Mouse (Mus musculus): ENCODE results near the gene Ttc1. TPM values are rescaled to one million over a fixed set of nuclear protein-coding genes. Genes with fewer than 3 reads are reported as not detected.
A peak's percentile ranks its signal among the peaks of the same experiment; 100 is the strongest.

Gene Ttc1
- total RNA-seq (2021), result 10 to 100 TPM; 46.4 to 51.3 TPM
- long read RNA-seq, experiment 1, transcript Ttc1-201 (8 exons, 1,438 nt), result major isoform, 64 of 68 reads
- long read RNA-seq, experiment 1, partial matches to known transcripts, result 3 of 68 reads
- long read RNA-seq, experiment 1, other reads (novel, unspliced or antisense), result 1 of 68 reads
- long read RNA-seq, experiment 2, transcript Ttc1-201 (8 exons, 1,438 nt), result major isoform, 57 of 63 reads
- long read RNA-seq, experiment 2, partial matches to known transcripts, result 2 of 63 reads
- long read RNA-seq, experiment 2, other reads (novel, unspliced or antisense), result 4 of 63 reads

GRCm38 (mm10) chr11:43747233-43748226 lies at the start of gene Ttc1:
Ttc1 (minus strand) TSS chr11:43748008.
- peak; percentile 90 to 96 for DNase-seq (ENCODE audit: low spot score in 2 of 2)

GRCm38 (mm10) chr11:43795992-43796391 lies 48.2 kb upstream of the Ttc1 start:
- DNase-seq (ENCODE audit: low spot score in 2 of 2), result no peak

- no peak for DNase-seq (ENCODE audit: low spot score in 2 of 2)
These were observed 42.6 kb upstream of the Ttc1 start for GRCm38 (mm10) chr11:43790446-43790845.

DNA sequence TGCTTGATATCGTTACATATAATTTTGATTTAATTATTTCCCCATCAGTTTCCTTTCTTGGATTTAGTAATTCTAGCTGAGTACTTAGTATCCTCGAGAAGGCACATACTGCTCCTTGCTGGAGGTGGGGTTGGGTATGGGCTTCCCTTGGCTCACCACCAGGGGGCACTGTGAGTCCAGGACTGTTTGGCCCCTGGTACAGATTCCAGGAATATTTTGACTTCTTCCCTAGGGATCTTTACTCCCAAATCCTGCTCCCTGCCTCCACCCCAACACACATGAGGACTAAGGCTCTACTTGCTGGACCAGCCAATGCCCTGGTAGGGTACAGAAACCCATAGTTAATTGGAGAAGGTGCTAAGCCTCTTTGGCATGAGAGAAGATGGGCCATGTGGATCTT lies 36.0 kb upstream of the Ttc1 start:
- peak; percentile 40 to 64 for DNase-seq (ENCODE audit: low spot score in 2 of 2)

- DNase-seq (ENCODE audit: low spot score in 2 of 2), result no peak
These were observed 35.3 kb upstream of the Ttc1 start for GRCm38 (mm10) chr11:43783106-43783505.

DNA sequence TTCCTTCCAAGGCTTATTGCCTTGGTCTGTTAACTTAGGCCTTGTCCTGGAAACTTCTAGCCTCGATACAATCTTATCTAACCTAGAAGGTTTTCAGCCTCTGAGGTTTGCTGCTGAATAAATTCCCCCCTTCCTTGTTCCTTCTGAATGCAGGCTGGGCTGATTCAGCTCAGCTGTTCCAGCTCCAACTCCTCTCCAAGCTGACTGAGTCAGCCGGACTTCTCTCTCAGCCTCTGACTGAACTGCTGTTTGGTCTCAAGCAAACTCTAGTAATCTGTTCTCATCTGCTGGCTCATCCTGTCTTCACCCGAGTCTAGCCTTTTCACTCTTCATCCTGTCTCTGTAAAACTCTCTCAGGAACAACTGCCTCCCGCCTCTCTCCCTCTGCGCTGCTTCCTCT lies 31.7 kb upstream of the Ttc1 start:
- no peak for DNase-seq (ENCODE audit: low spot score in 2 of 2)

GRCm38 (mm10) chr11:43776324-43776694 lies 28.5 kb upstream of the Ttc1 start:
- no peak for DNase-seq (ENCODE audit: low spot score in 2 of 2)

DNA sequence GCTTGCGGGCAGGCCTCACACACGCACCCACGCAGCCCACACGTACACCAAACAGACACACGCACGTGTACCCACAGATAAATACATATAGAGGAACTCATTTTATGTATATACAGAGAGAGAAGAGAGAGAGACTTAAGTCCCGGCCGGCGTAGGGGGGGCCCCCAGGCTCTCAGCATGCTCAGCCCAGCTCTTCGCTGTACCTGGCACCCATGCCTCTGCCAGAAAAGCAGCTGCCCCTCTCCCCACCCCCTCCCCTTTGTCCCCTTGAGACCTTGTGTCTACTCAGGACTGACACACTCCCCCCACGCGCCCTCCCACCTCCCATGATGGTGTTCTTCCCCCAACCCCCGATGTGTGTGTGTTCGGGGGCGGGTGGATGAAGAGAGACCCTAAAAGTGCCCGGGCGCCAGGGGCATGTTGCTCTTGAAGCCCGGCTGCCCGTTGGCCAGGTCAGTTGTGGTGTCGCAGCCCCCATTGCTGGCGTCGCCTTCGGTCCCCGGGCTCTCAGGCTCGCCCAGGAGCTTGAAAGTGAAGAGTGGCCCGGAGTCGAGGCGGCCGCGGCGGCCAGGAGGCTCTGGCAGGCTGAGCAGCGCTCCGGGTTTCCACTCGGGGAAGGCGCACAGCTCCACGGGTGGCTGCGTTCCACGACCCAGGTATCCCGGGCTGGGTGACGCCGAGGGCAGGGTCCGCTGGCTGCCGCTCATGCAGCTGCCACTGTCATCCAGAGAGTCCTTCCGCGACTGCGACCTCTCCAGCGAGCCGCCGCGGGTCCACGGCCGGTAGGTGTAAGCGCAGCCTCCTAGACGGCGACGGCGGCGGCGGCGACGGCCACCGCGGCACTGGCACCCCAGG lies 27.9 kb upstream of the Ttc1 start:
- DNase-seq (ENCODE audit: low spot score in 2 of 2), result peak; percentile 17

DNA sequence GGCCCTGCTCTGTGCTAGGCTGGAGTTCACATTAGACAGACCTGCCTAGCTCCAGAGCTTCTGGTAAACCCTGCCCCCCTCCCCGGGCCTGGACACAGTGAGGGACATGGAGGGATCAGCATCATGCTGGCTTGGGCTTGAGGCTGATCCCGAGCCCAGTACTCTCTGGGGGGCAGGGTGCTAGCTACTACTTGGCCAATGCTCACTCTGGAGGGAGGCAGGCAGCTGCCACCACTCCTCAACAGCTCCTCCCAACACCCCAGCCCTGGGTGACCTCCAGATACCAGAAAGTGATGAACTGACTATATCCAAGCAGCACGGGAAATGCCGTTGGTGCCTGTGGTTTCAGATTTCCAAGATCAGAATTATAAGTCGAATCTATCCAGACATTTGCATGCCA lies 25.9 kb upstream of the Ttc1 start:
- no peak for DNase-seq (ENCODE audit: low spot score in 2 of 2)

- no peak for DNase-seq (ENCODE audit: low spot score in 2 of 2)
These were observed 22.3 kb upstream of the Ttc1 start for GRCm38 (mm10) chr11:43770110-43770509.

GRCm38 (mm10) chr11:43767749-43768148 lies 19.9 kb upstream of the Ttc1 start:
- no peak for DNase-seq (ENCODE audit: low spot score in 2 of 2)

- peak; percentile 48 to 70 for DNase-seq (ENCODE audit: low spot score in 2 of 2)
These were observed 19.3 kb upstream of the Ttc1 start for GRCm38 (mm10) chr11:43766922-43767648.

- no peak for DNase-seq (ENCODE audit: low spot score in 2 of 2)
These were observed 10.6 kb upstream of the Ttc1 start for GRCm38 (mm10) chr11:43758436-43758835.

DNA sequence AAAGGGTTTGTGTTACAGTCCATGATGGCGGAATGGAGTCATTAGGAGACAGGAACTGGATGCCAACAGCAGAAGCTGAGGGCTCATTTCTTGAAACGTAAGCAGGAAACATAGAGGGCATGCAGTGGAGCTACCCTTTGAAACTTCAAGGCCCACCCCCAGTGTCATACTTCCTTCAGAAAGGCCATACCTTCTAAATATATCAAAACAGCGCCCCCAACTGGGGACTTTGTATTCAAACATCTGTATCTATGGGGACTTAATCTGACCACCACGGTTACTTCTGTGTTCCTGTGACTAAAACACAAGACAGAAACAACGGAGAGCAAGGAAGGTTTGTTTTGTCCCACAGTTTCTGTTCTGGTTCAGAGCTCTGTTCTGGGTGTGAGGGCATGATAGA lies 7.6 kb upstream of the Ttc1 start:
- no peak for DNase-seq (ENCODE audit: low spot score in 2 of 2)

GRCm38 (mm10) chr11:43754568-43754967 lies 6.8 kb upstream of the Ttc1 start:
- DNase-seq (ENCODE audit: low spot score in 2 of 2), result no peak

DNA sequence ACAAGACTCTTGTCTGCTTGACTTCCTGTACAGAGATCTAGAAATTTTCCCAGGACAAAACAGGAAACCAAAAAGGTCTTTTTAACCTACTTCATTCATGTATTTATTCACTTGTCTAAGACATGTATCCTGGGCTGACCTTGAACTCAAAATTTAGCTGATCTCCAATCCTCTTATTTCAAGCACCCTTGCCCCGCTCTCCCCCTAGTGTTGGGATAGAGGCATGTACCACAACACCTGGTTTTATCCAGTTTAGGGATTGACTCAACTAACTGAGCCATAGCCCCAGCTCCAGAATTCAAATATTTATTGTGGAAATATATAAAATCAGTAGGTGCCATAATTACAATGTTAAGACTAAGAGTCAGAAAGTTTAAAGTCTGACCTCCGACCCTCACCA lies 3.7 kb upstream of the Ttc1 start:
- DNase-seq (ENCODE audit: low spot score in 2 of 2), result no peak

- DNase-seq (ENCODE audit: low spot score in 2 of 2), result no peak
These were observed 19.0 kb downstream of the Ttc1 start for GRCm38 (mm10) chr11:43728737-43729301.

- DNase-seq (ENCODE audit: low spot score in 2 of 2), result no peak
These were observed 20.0 kb downstream of the Ttc1 start for GRCm38 (mm10) chr11:43727796-43728195.

- DNase-seq (ENCODE audit: low spot score in 2 of 2), result no peak
These were observed 24.4 kb downstream of the Ttc1 start for GRCm38 (mm10) chr11:43723411-43723810.

DNA sequence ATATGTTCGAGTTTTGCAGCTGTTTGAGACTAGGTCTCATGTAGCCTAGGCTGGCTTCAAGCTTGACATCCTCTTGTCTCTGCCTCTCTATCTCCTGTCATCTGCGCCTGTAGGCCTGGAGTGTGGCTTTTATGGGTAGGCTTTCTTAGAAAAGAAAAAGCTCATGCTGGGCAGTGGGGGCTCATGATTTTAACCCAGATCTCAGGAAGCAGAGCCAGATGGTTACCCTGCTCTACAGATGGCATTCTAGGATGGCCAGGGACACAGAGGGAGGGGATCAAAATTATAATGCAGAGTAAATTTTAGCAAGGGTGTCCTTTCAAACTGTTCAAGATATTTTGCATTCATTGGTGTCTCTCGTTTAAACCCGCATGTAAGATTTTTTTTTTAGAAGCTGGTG lies 35.6 kb downstream of the Ttc1 start:
- DNase-seq (ENCODE audit: low spot score in 2 of 2), result no peak
